Mouse (Mus musculus) neural tube, embryonic 14.5 days (tissue): ENCODE data around the gene Soga1. TPM values are rescaled to one million over a fixed set of nuclear protein-coding genes. Genes with fewer than 3 reads are reported as not detected.

Source experiments
- ATAC-seq: fragments of 200-750 bp; cut with Nextera tagmentation; 2 replicates; pipeline ENCODE4 v1.8.0; 2017; ENCODE audit warnings: low read depth, mild to moderate bottlenecking, moderate TSS enrichment, moderate library complexity
- H3K27ac ChIP-seq: fragments of 300-500 bp; sonication (generic); 2 replicates; pipeline ENCODE4 v1.5.1; 2014; ENCODE audit warnings: low read depth, mild to moderate bottlenecking, control low read depth, low read length, moderate library complexity, mixed read lengths
- H3K27me3 ChIP-seq: fragments of 300-500 bp; sonication (generic); 2 replicates; pipeline ENCODE4 v1.6.1; 2014; ENCODE audit warnings: low read length; ENCODE audit not compliant: control insufficient read depth, insufficient read depth
- H3K36me3 ChIP-seq: fragments of 300-500 bp; sonication (generic); 2 replicates; pipeline ENCODE4 v1.6.1; 2014; ENCODE audit warnings: low read length, mixed read lengths; ENCODE audit not compliant: control insufficient read depth, insufficient read depth
- H3K4me1 ChIP-seq: fragments of 300-500 bp; sonication (generic); 2 replicates; pipeline ENCODE4 v1.6.1; 2014; ENCODE audit warnings: low read length; ENCODE audit not compliant: control insufficient read depth, insufficient read depth
- H3K4me2 ChIP-seq: fragments of 300-500 bp; sonication (generic); 2 replicates; pipeline ENCODE4 v1.6.1; 2014; ENCODE audit warnings: mild to moderate bottlenecking, low read depth, low read length, control low read depth
- H3K4me3 ChIP-seq: fragments of 300-500 bp; sonication (generic); 2 replicates; pipeline ENCODE4 v1.5.1; 2014; ENCODE audit warnings: low read depth, low read length, control low read depth, mixed read lengths
- H3K9ac ChIP-seq: fragments of 300-500 bp; sonication (generic); replicated peaks from 2 replicates; pipeline ENCODE4 v1.6.1; 2014; ENCODE audit warnings: low read depth, mild to moderate bottlenecking, control low read depth, low read length, mixed read lengths
- H3K9me3 ChIP-seq: fragments of 300-500 bp; sonication (generic); 2 replicates; pipeline ENCODE4 v1.6.1; 2016; ENCODE audit warnings: low read length; ENCODE audit not compliant: control insufficient read depth
- WGBS: fragments of 180-500 bp; shearing (Covaris S2); extraction: QIAGEN DNeasy Blood & Tissue Kit; methylation state at CpG from one replicate; pipeline ENCODE4 v1.1.7; 2014; 5-methylcytosine and 5-hydroxymethylcytosine counted together
- polyA plus RNA-seq: library from polyadenylated mRNA; unstranded; fragments of >200 nt; fragmentation: Nextera tagmentation; extraction: Ambion mirVana; gene quantifications from 2 replicates; pipeline ENCODE4 v1.2.1, GENCODE M21; 2014

Soga1 gene
- polyA plus RNA-seq, result 10.0 and 10.2 TPM in 2 replicates

DNA sequence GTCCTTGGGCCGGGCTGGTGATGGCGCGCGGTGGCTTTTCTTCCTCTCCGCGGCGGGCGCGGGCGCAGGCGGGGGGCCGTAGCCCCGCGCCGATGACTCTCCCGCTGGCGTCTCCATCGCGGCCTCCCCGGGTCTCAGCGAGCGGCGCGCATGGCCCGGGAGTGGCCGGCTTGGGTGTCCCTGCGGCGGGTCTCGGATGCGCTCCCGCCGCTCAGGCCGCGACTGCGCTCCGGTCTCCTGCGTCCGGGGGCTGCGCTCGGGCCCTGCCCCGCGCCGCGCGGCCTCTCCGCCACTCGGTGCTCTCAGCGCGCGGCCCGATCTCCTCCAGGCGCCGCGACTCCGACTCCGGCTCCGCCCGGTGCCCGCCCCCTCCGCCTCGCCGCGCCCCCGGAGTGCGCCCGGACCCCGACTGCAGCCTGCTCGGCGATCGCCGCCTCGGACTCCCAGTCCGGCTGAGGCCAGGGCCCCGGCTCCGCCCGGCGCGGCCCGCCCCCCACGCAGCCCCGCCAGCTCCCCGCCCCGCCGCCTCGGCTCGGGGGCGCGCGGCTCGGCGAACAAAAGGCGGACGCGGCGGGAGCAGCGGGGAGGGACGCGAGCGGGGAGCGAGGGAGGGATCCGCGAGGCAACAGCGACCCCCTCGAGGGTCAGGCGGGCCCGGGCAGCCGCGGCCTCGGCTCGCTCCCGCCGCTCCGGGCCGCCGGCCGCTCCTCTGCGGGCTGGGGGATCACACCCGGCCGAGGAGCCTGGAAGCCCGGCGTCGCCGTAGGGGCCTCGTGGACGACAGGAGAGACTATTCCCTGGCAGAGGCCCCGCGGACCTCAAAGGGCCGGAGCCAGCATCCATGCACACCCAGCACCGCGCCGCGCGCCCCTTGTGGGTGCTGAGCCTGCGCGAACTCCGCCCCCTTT lies at the start of gene Soga1:
Gene Soga1 (minus strand): TSS at position 462 of the 908 bp plus-strand sequence.
- Histone ChIP-seq H3K4me1 (peaks cover 41% of the 10 kb centered on the region), H3K9me3 (no peaks in the 10 kb centered on the region), H3K36me3 (no peaks in the 10 kb centered on the region), H3K27ac (peak within 1 kb of the TSS; percentile 98), H3K9ac (peak within 1 kb of the TSS; percentile 99), H3K27me3 (no peaks in the 10 kb centered on the region), H3K4me3 (peak within 1 kb of the TSS; percentile 96), H3K4me2 (peak within 1 kb of the TSS; percentile 100)
- WGBS, result under 1% methylated on average over 69 of the region's 136 CpGs
- ATAC-seq, result peak; percentile 85

DNA sequence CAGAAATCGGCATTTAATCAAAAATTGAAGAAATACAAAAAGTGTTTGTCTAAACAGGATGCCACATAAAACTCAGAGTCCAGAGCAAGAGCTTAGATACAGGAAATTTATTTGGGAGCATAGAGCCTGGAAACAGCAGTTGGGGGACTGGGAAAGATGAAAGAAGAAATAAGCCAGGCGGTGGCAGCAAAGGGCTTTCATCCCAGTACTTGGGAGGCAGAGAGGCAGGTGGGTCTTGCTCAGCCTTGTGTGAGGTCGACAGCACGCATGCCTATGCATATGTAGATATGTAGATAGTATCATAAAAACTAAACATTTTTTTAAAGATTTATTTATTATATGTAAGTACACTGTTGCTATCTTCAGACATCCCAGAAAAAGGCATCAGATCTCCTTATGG lies 49.0 kb upstream of the Soga1 start:
- Histone ChIP-seq H3K4me3 (no peak overlapping the region), H3K4me2 (no peak overlapping the region), H3K27ac (no peak overlapping the region), H3K36me3 (no peaks in the 10 kb centered on the region), H3K9ac (no peak overlapping the region), H3K27me3 (no peaks in the 10 kb centered on the region), H3K9me3 (no peaks in the 10 kb centered on the region), H3K4me1 (no peaks in the 10 kb centered on the region)
- 72% methylated on average over 4 of the region's 4 CpGs for WGBS
- no peak for ATAC-seq

DNA sequence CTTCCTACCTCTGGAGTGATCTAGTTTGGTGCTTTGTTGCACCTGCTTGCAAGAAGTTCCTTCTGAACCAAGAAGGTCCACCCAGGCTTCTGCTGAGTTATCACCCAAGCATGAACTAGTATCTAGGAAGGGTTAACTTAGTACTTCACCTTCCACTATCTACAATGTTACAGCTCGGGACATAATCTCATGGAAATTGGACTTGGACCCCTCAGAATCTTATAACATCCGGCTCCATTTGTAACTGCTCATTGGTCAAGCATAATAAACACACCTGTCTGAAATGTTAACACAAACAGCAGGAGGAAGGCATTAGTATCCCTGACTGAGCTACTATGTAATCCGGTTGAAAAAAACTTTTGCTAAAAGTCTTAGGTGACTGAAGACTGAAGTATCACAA lies 48.3 kb upstream of the Soga1 start:
- H3K27ac ChIP-seq, result no peak overlapping the region
- no peak overlapping the region for H3K4me3 ChIP-seq
- H3K4me1 ChIP-seq, result no peaks in the 10 kb centered on the region
- no peaks in the 10 kb centered on the region for H3K27me3 ChIP-seq
- H3K4me2 ChIP-seq, result no peak overlapping the region
- 95% methylated on average over 3 of the region's 3 CpGs for WGBS
- no peak for ATAC-seq
- H3K9me3 ChIP-seq, result no peaks in the 10 kb centered on the region
- H3K9ac ChIP-seq, result no peak overlapping the region
- no peaks in the 10 kb centered on the region for H3K36me3 ChIP-seq

DNA sequence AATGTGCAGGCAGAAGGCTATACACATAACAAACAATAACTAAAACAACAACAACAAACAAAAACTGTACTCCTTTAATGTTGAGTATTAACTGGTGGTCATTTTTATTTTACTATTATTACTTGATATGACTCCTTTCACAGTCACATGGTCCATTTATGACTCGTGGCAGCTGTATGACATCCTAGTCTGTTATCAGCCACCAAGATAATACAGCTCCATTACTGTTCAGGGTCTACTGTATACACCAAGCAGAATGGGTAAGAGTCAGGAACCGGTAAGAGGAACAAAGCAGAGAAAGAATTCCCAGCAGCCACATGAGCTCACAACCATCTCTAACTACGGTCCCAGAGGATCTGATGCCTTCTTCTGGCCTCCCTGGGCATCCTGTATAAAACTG lies 46.2 kb upstream of the Soga1 start:
- no peak for ATAC-seq
- Histone ChIP-seq H3K27ac (no peak overlapping the region), H3K4me2 (no peak overlapping the region), H3K4me1 (no peaks in the 10 kb centered on the region), H3K36me3 (no peaks in the 10 kb centered on the region), H3K27me3 (no peaks in the 10 kb centered on the region), H3K9ac (no peak overlapping the region), H3K4me3 (no peak overlapping the region), H3K9me3 (no peaks in the 10 kb centered on the region)
- WGBS, result 93% methylated on average over 3 of the region's 3 CpGs

DNA sequence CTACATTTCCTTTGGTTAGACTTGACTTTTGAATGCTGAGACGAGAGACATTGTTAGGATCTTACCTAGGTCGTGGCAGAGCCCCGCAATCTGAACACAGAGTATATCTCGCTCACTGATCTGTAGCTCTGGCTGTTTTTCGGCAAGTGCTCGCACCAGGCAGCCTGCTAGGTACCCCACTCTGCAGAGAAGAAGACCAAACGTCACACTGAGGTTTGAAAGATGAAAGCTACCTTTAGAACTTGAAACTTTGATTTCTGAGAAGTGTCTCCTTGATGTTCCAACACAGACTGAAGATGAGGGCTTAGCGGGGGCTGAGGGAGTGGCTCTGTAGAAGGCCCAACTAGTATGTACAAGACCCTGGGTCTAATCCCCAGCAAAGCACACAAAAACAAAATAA lies 42.7 kb upstream of the Soga1 start:
- Histone ChIP-seq H3K27ac (no peak overlapping the region), H3K4me1 (no peaks in the 10 kb centered on the region), H3K9me3 (no peaks in the 10 kb centered on the region), H3K9ac (no peak overlapping the region), H3K36me3 (no peaks in the 10 kb centered on the region), H3K4me3 (no peak overlapping the region), H3K27me3 (no peaks in the 10 kb centered on the region), H3K4me2 (no peak overlapping the region)
- 91% methylated on average over 8 of the region's 8 CpGs for WGBS
- ATAC-seq, result no peak

DNA sequence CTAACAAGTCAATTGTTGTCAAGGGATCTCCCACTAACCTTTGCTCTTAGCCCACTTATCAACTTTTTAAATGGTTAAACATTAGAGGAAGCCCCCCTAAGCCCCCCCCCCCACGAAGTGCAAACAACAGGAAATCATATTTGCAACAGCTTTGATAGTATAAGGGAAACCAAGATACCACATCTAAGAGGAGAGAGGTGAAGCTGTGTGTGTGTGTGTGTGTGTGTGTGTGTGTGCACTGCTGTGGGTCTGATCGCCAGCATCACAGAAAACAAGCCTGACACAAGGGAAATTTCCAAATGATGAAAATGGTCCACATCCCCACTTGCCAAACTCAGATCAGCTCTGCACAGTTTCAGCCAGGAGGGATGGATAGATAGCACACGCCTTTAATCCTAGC lies 40.0 kb upstream of the Soga1 start:
- ATAC-seq, result no peak
- Histone ChIP-seq H3K9me3 (no peaks in the 10 kb centered on the region), H3K4me1 (no peaks in the 10 kb centered on the region), H3K4me2 (no peak overlapping the region), H3K27ac (no peak overlapping the region), H3K9ac (no peak overlapping the region), H3K27me3 (no peaks in the 10 kb centered on the region), H3K36me3 (no peaks in the 10 kb centered on the region), H3K4me3 (no peak overlapping the region)
- 74% methylated on average over 3 of the region's 3 CpGs for WGBS

DNA sequence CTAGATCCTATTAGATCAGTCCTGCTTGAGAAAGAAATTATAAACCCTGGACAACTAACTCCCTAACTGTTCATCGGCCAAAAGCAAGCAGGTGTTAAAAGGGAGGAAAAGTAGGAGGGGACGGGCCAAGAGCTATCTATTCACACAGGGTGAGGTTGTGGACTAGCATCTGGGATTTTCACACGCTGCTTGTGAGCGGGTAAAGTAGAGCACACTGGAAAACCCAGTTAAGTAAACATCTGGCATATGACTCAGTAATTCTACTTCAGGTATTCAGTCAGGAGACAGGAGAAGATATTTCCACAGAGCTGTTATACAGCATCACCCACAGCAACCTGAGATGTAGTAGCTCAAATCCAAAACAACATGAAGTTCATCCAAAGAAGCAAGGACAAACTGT lies 39.5 kb upstream of the Soga1 start:
- no peaks in the 10 kb centered on the region for H3K36me3 ChIP-seq
- H3K4me1 ChIP-seq, result no peaks in the 10 kb centered on the region
- no peak overlapping the region for H3K27ac ChIP-seq
- ATAC-seq, result no peak
- H3K4me3 ChIP-seq, result no peak overlapping the region
- H3K27me3 ChIP-seq, result no peaks in the 10 kb centered on the region
- H3K9me3 ChIP-seq, result no peaks in the 10 kb centered on the region
- 90% methylated on average over 4 of the region's 4 CpGs for WGBS
- H3K9ac ChIP-seq, result no peak overlapping the region
- no peak overlapping the region for H3K4me2 ChIP-seq

DNA sequence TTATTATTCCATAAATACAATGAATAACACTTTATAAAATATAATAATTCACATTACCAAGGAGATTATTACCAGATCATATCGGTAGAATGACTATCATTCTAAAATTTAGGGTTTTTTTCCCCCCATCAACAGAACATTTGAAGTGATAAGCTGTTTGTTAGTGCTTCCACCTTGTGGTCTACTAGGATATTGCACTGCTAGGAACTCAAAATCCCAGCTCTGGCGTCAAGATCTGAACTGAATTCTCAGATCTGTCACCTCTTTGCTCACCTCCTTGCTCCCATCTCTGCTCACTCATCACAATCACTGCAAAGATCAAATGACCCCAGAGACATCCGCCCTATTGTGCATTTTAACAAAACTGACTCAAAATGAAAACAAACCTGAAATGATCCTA lies 37.9 kb upstream of the Soga1 start:
- Histone ChIP-seq H3K36me3 (no peaks in the 10 kb centered on the region), H3K4me1 (no peaks in the 10 kb centered on the region), H3K4me3 (no peak overlapping the region), H3K9ac (no peak overlapping the region), H3K27me3 (no peaks in the 10 kb centered on the region), H3K4me2 (no peak overlapping the region), H3K9me3 (no peaks in the 10 kb centered on the region), H3K27ac (no peak overlapping the region)
- ATAC-seq, result no peak
- WGBS, result 20% methylated on average over 3 of the region's 3 CpGs

DNA sequence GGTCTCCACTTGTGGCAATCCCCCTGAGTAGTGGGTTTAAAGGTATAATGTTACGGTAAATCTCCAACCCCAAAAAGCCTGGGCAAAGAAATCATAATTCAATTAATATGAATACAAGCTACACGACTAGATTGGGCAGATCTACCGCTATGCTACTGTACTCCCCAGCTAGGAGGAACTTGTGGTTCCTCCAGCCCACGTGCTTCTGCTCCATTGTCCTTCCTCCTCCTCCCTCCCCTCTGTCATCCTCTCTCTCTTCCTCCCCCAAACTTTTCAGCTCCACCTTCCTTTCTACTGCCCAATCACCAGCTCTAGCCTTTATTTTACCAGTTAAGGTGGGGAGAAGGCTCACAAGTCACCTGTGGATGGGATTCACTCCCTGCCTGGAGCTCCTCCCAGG lies 29.2 kb upstream of the Soga1 start:
- H3K9ac ChIP-seq, result no peak overlapping the region
- 86% methylated on average over 4 of the region's 4 CpGs for WGBS
- ATAC-seq, result no peak

More for the DNA sequence above, 29.2 kb upstream of the Soga1 start:
- Histone ChIP-seq H3K27ac (no peak overlapping the region), H3K4me1 (no peaks in the 10 kb centered on the region), H3K36me3 (no peaks in the 10 kb centered on the region), H3K27me3 (no peaks in the 10 kb centered on the region), H3K4me3 (no peak overlapping the region), H3K9me3 (no peaks in the 10 kb centered on the region), H3K4me2 (no peak overlapping the region)
